Mouse (Mus musculus) myocyte (in vitro differentiated cells): ENCODE results near the gene Ercc6l2.

Experiments used
- E2F4 ChIP-seq: IDR thresholded peaks from one replicate; pipeline ENCODE4 v1.6.1; 2011; ENCODE audit warnings: mild to moderate bottlenecking, control low read depth, moderate library complexity; ENCODE audit not compliant: insufficient read depth
- MAX ChIP-seq: IDR thresholded peaks from one replicate; pipeline ENCODE4 v1.6.1; 2011; ENCODE audit warnings: low read depth, mild to moderate bottlenecking, control low read depth
- POLR2A ChIP-seq: IDR thresholded peaks from one replicate; pipeline ENCODE4 v1.6.1; 2011; ENCODE audit warnings: low read depth, mild to moderate bottlenecking, control low read depth, moderate library complexity; ENCODE audit not compliant: insufficient read length
- POLR2AphosphoS2 ChIP-seq: IDR thresholded peaks from one replicate; pipeline ENCODE4 v1.6.1; 2011; ENCODE audit warnings: low read depth, control low read depth; ENCODE audit not compliant: insufficient read length
- REST ChIP-seq: IDR thresholded peaks from one replicate; pipeline ENCODE4 v1.6.1; 2011; ENCODE audit warnings: mild to moderate bottlenecking, control low read depth, moderate library complexity; ENCODE audit not compliant: insufficient read depth, insufficient read length
- SRF ChIP-seq: IDR thresholded peaks from one replicate; pipeline ENCODE4 v1.6.1; 2011; ENCODE audit warnings: low read depth; ENCODE audit not compliant: control insufficient read depth, insufficient read length
- TCF12 ChIP-seq: IDR thresholded peaks from one replicate; pipeline ENCODE4 v1.6.1; 2011; ENCODE audit warnings: mild to moderate bottlenecking, control low read depth; ENCODE audit not compliant: poor library complexity, insufficient read depth, severe bottlenecking
- TCF3 ChIP-seq: IDR thresholded peaks from one replicate; pipeline ENCODE4 v1.6.1; 2011; ENCODE audit warnings: low read depth, control low read depth; ENCODE audit not compliant: insufficient read length
- USF1 ChIP-seq: IDR thresholded peaks from one replicate; pipeline ENCODE4 v1.6.1; 2011; ENCODE audit warnings: low read depth, mild to moderate bottlenecking, control low read depth, moderate library complexity

- TF ChIP-seq MAX (no peak), POLR2A (no peak), TCF3 (no peak), SRF (no peak), REST (no peak), TCF12 (no peak), POLR2AphosphoS2 (no peak), E2F4 (no peak), USF1 (no peak)
These were observed 92.4 kb downstream of the Ercc6l2 start for GRCm38 (mm10) chr13:63907437-63907836.
